Mouse (Mus musculus) liver, adult 2 months (tissue): ENCODE data around the gene Kank4. TPM values are rescaled to one million over a fixed set of nuclear protein-coding genes. Genes with fewer than 3 reads are reported as not detected.
"Not testable (repeated sequence)": the region's sequence is repeated elsewhere in the genome, so short reads cannot be mapped to it uniquely, and the experiment has no call there.

Source experiments
- DNase-seq: peaks from one replicate; pipeline ENCODE4 v3.0.0-alpha.2; 2011; ENCODE audit warnings: low read depth, low spot score; ENCODE audit errors: extremely low read depth
- H3K27ac ChIP-seq: fragments of 200-500 bp; replicated peaks from 2 replicates; pipeline ENCODE4 v1.5.1; 2012; ENCODE audit warnings: low read depth, mild to moderate bottlenecking, control low read depth, inconsistent platforms, low read length; ENCODE audit not compliant: insufficient read depth
- H3K27me3 ChIP-seq: fragments of 200-500 bp; 2 replicates; pipeline ENCODE4 v1.6.1; 2012; ENCODE audit warnings: mild to moderate bottlenecking, moderate library complexity, low read length, inconsistent platforms; ENCODE audit not compliant: control insufficient read depth, insufficient read depth
- H3K36me3 ChIP-seq: fragments of 200-500 bp; 2 replicates; pipeline ENCODE4 v1.6.1; 2012; ENCODE audit warnings: low read length, inconsistent platforms; ENCODE audit not compliant: control insufficient read depth, insufficient read depth
- H3K4me1 ChIP-seq: fragments of 200-500 bp; 2 replicates; pipeline ENCODE4 v1.6.1; 2011; ENCODE audit warnings: low read length; ENCODE audit not compliant: control insufficient read depth, insufficient read depth
- H3K4me3 ChIP-seq: fragments of 200-500 bp; 2 replicates; pipeline ENCODE4 v1.5.1; 2011; ENCODE audit warnings: low read depth, mild to moderate bottlenecking, control low read depth, low read length, moderate library complexity; ENCODE audit not compliant: insufficient read depth
- H3K79me2 ChIP-seq: fragments of 200-500 bp; 2 replicates; pipeline ENCODE4 v1.6.1; 2012; ENCODE audit warnings: inconsistent platforms, mild to moderate bottlenecking, low read length, moderate library complexity; ENCODE audit not compliant: control insufficient read depth, insufficient read depth
- H3K9ac ChIP-seq: fragments of 200-500 bp; 2 replicates; pipeline ENCODE4 v1.6.1; 2012; ENCODE audit warnings: low read depth, mild to moderate bottlenecking, control low read depth, inconsistent platforms, low read length
- CTCF ChIP-seq: fragments of 200-500 bp; IDR thresholded peaks from 2 replicates; pipeline ENCODE4 v1.5.1; 2011; ENCODE audit warnings: low read depth, low read length, control low read depth
- POLR2A ChIP-seq: fragments of 200-500 bp; IDR thresholded peaks from 2 replicates; pipeline ENCODE4 v1.6.1; 2011; ENCODE audit warnings: low read length, control low read depth; ENCODE audit not compliant: insufficient read depth; ENCODE audit errors: extremely low read depth
- WGBS: fragments of 180-500 bp; shearing (Covaris S2); methylation state at CpG from one replicate; pipeline ENCODE4 v1.1.7; 2018; 5-methylcytosine and 5-hydroxymethylcytosine counted together
- polyA plus RNA-seq: library from polyadenylated mRNA; depleted of rRNA; stranded (reverse); fragments of >200 nt; gene quantifications from 2 replicates; pipeline ENCODE4 v1.2.3, GENCODE M21; 2012
- total RNA-seq: library from RNA; depleted of rRNA; stranded (reverse); fragments of >200 nt; gene quantifications from 2 replicates; pipeline ENCODE4 v1.2.3, GENCODE M21; 2014

The Kank4 gene
- total and polyA plus RNA-seq, 2 experiments = 0.01 TPM; not detected in 1

DNA sequence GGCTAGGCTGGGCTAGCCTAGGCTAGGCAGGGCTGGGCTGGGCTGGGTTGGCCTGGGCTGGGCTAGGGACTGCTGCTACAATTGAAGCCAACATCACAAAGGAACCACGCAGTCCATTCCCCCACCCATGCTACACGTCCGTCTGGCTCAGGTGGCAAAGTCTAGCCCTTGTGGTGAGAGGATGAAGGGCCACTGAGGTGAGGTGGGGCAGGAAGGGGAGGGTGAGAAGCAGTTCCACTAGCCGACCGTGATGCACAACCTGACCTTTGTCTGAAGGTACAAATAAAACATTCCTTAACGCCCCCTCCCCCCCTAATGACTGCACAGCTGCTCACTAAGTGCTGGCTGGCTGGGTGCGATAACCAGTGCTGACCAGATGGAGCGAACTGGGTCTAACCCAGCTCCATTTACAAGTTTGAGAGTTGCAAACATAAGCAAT, 28.4 kb upstream of the Kank4 start:
- Histone ChIP-seq H3K79me2 (no peaks in the 10 kb centered on the region), H3K4me1 (no peaks in the 10 kb centered on the region), H3K9ac (no peak overlapping the region), H3K36me3 (no peaks in the 10 kb centered on the region), H3K27me3 (no peaks in the 10 kb centered on the region), H3K27ac (no peak overlapping the region), H3K4me3 (no peak overlapping the region)
- 66% methylated on average over 8 of the region's 8 CpGs for whole genome bisulfite sequencing
- no peak for DNase-seq
- TF ChIP-seq POLR2A = no peak
- no peak for TF ChIP-seq CTCF

DNA sequence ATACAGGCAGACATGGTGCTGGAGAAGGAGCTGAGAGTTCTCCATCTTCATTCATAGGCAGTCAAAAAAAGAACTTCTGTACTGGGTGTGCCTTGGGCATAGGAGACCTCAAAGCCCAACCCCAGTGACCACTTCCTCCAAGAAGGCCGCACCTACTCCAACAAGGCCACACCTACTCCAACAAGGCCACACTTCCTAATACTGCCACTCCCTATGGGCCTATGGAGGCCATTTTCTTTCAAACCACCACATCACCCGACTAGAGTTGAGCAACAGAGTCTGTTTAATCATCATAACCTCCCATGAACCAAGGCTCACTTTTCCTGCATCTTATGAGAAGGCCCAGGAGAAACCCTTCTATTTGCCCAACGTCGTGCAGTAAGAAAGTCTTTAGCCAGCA, 27.9 kb upstream of the Kank4 start:
- TF ChIP-seq POLR2A (no peak), CTCF (no peak)
- no peaks in the 10 kb centered on the region for H3K79me2 ChIP-seq
- H3K27ac ChIP-seq = no peak overlapping the region
- no peak overlapping the region for H3K9ac ChIP-seq
- 85% methylated on average over 4 of the region's 4 CpGs for WGBS
- H3K4me1 ChIP-seq = no peaks in the 10 kb centered on the region
- no peak overlapping the region for H3K4me3 ChIP-seq
- DNase-seq = no peak
- H3K36me3 ChIP-seq = no peaks in the 10 kb centered on the region
- H3K27me3 ChIP-seq = no peaks in the 10 kb centered on the region

DNA sequence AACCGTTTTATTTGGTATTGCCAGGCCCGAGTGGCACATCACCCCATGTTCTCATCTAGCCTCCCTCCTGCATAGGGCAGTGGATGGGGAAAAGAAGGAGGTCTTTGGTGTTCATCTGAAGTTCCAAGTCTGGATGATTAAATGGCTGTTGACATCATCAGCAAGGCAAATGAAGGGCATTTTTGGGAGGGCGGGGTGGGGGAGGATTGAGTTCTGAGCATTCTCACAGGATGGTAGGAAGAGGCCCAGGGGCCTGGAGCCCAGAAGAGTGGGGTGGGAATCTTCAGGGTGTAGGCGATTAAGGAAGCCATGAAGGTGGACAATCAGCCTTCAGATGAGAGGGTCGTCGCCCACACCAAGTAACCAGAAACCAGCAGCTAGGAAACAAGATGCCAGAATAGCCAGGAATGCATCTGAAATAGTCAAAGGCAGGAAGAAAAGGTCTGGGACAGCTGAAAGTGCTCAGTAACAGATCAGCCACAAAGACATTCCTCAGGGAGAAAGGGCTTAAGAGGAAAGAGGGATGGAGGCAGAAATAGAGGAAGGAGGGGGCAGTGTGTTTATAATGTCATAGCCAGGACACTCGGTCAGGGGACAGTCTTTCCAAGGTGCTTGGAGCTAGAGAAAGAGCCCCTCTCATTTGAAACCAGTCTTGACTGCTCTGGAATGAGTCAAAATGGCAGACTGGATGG, 26.7 kb upstream of the Kank4 start:
- H3K4me1 ChIP-seq = no peaks in the 10 kb centered on the region
- H3K4me3 ChIP-seq = no peak overlapping the region
- H3K79me2 ChIP-seq = no peaks in the 10 kb centered on the region
- H3K27ac ChIP-seq = no peak overlapping the region
- H3K36me3 ChIP-seq = no peaks in the 10 kb centered on the region
- H3K27me3 ChIP-seq = no peaks in the 10 kb centered on the region
- no peak for TF ChIP-seq CTCF
- H3K9ac ChIP-seq = no peak overlapping the region
- whole genome bisulfite sequencing = 87% methylated on average over 7 of the region's 7 CpGs
- DNase-seq = no peak

GRCm38 (mm10) chr4:98841251-98841650, 23.9 kb upstream of the Kank4 start:
- DNase-seq, H3K9ac ChIP-seq, H3K79me2 ChIP-seq, H3K4me3 ChIP-seq, H3K27ac ChIP-seq, H3K36me3 ChIP-seq, H3K4me1 ChIP-seq, H3K27me3 ChIP-seq: not testable (repeated sequence)
- 91% methylated on average over 6 of the region's 6 CpGs for WGBS

GRCm38 (mm10) chr4:98840526-98840925, 23.2 kb upstream of the Kank4 start:
- 71% methylated on average over 6 of the region's 6 CpGs for WGBS
- H3K27ac ChIP-seq = no peak overlapping the region

GRCm38 (mm10) chr4:98838913-98839312, 21.6 kb upstream of the Kank4 start:
- 90% methylated on average over 4 of the region's 4 CpGs for WGBS
- H3K27me3 ChIP-seq = no peaks in the 10 kb centered on the region
- DNase-seq = no peak
- H3K9ac ChIP-seq = no peak overlapping the region
- no peaks in the 10 kb centered on the region for H3K79me2 ChIP-seq
- no peak overlapping the region for H3K4me3 ChIP-seq
- TF ChIP-seq POLR2A (no peak), CTCF (no peak)
- no peaks in the 10 kb centered on the region for H3K36me3 ChIP-seq
- no peak overlapping the region for H3K27ac ChIP-seq
- no peaks in the 10 kb centered on the region for H3K4me1 ChIP-seq

More at GRCm38 (mm10) chr4:98840526-98840925, 23.2 kb upstream of the Kank4 start:
- DNase-seq = no peak
- no peaks in the 10 kb centered on the region for H3K27me3 ChIP-seq
- H3K36me3 ChIP-seq = no peaks in the 10 kb centered on the region
- no peaks in the 10 kb centered on the region for H3K4me1 ChIP-seq
- H3K79me2 ChIP-seq = no peaks in the 10 kb centered on the region
- no peak for TF ChIP-seq CTCF
- TF ChIP-seq POLR2A = no peak
- H3K4me3 ChIP-seq = no peak overlapping the region
- H3K9ac ChIP-seq = no peak overlapping the region
